13 mouse cellular contexts compared by ENCODE assay signal in the genomic region with DNA sequence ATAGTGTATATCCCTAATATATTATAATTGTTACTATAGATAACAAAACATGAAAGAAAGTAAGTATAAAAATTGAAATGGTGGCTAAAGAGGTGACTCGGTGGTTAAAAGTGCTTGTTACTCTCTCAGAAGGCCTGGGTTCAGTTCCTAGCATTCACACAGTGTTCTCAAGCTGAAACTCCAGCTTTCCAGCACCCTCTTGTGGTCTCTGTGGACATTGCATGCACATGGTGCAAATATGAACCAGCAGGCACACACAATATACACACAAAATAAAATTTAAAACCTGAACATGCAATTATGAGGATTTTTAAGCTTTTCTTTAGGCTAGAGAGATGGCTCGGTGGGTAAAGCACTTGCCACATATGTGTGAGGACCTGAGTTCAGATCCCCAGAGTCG. TPM values are rescaled to one million over a fixed set of nuclear protein-coding genes. Genes with fewer than 3 reads are reported as not detected.
A peak's percentile ranks its signal among the peaks of the same experiment; 100 is the strongest.
DNase-seq lines count a peak whose midpoint lies in the region; ATAC-seq and TF ChIP-seq lines count a peak whose summit lies in the region.
"Had no signal": no experiment of that assay in that cellular context is flagged by ENCODE, and none has a peak within 500 bp of the region (broad histone marks: within the 10 kb centered on the region; RNA-seq: fewer than 3 reads in every experiment).

No protein-coding gene starts in this region.

- peak; percentile 44 for TF ChIP-seq CTCF in kidney, adult 2 months (conservative IDR thresholded peaks at IDR 0.05; ENCODE audit: insufficient read depth, insufficient read length, low read depth, low read length)
- TF ChIP-seq CTCF in Patski (IDR thresholded peaks at IDR 0.05), result peak; percentile 36
- peak; percentile 54 for TF ChIP-seq CTCF in stomach, postnatal 0 days (IDR thresholded peaks at IDR 0.05; ENCODE audit: low read depth)

- TF ChIP-seq POLR2A in kidney, adult 2 months (IDR thresholded peaks at IDR 0.05; ENCODE audit: low read depth, low read length), result no peak

- in situ Hi-C loops in Patski (cut with MboI; ENCODE audit: low pct_unique_long_range_greater_than_20kb), result no loop called here

- H3K27ac ChIP-seq in kidney, adult 2 months (ENCODE audit: insufficient read depth, low read depth, low read length), result no peak overlapping the region
- H3K27ac ChIP-seq in stomach, postnatal 0 days (replicated peaks), result no peak overlapping the region
- H3K27ac ChIP-seq: hindbrain, embryonic 10.5 days had no signal

- peak; percentile 11 for DNase-seq in kidney, adult 2 months
- no peak for DNase-seq in kidney, postnatal 14 days
- peak; percentile 7 for DNase-seq in thymus, postnatal 14 days
- no peak for DNase-seq in thymus, postnatal 0 days (ENCODE audit: low spot score)
- DNase-seq in Patski (ENCODE audit: low read depth, low spot score), result no peak
- no peak for DNase-seq in stomach, postnatal 0 days (ENCODE audit: low spot score)
- DNase-seq: cerebellum, adult 9-10 months; lung, adult 2 months had no signal

- ATAC-seq in Patski, result no peak
- no peak for ATAC-seq in stomach, postnatal 0 days (ENCODE audit: low FRiP score, low TSS enrichment)
- no peak for ATAC-seq in inflammation-experienced regulatory T-cells, adult 6 months
- ATAC-seq in activated CD4-positive, CD25-positive, alpha-beta regulatory T cell, adult 4 months, result no peak

- H3K9ac ChIP-seq in stomach, postnatal 0 days (ENCODE audit: low read length), result no peak overlapping the region

- H3K4me1 ChIP-seq in kidney, adult 2 months (ENCODE audit: control insufficient read depth, insufficient read depth, low read length), result no peaks in the 10 kb centered on the region
- H3K4me1 ChIP-seq in stomach, postnatal 0 days (replicated peaks; ENCODE audit: control insufficient read depth, insufficient read depth), result no peaks in the 10 kb centered on the region
- H3K4me1 ChIP-seq: hindbrain, embryonic 10.5 days had no signal

- H3K27me3 ChIP-seq in kidney, adult 2 months (replicated peaks; ENCODE audit: control insufficient read depth, insufficient read depth, low read length), result no peaks in the 10 kb centered on the region
- H3K27me3 ChIP-seq in Patski, result no peaks in the 10 kb centered on the region
- no peaks in the 10 kb centered on the region for H3K27me3 ChIP-seq in stomach, postnatal 0 days (ENCODE audit: control insufficient read depth, insufficient read depth, low read length)

- no peaks in the 10 kb centered on the region for H3K36me3 ChIP-seq in kidney, adult 2 months (ENCODE audit: control insufficient read depth, insufficient read depth, low read length)
- H3K36me3 ChIP-seq in stomach, postnatal 0 days (ENCODE audit: control insufficient read depth, insufficient read depth, low read length), result no peaks in the 10 kb centered on the region
- H3K36me3 ChIP-seq: hindbrain, embryonic 10.5 days had no signal

- no peak overlapping the region for H3K4me2 ChIP-seq in stomach, postnatal 0 days (replicated peaks; ENCODE audit: low read depth)
- H3K4me2 ChIP-seq: heart, embryonic 11.5 days; midbrain, embryonic 11.5 days had no signal

- TF ChIP-seq EP300 in stomach, postnatal 0 days (optimal IDR thresholded peaks at IDR 0.05), result no peak

- no peak overlapping the region for H3K4me3 ChIP-seq in kidney, adult 2 months (ENCODE audit: insufficient read depth, low read depth, low read length)
- H3K4me3 ChIP-seq in stomach, postnatal 0 days (ENCODE audit: low read depth, low read length), result no peak overlapping the region
- H3K4me3 ChIP-seq: hindbrain, embryonic 10.5 days had no signal

- peaks cover 6% of the 10 kb centered on the region for H3K9me3 ChIP-seq in stomach, postnatal 0 days (ENCODE audit: control insufficient read depth, low read length)

- 92% methylated on average over 3 of the region's 3 CpGs for WGBS in kidney, adult 2 months
- 95% methylated on average over 3 of the region's 3 CpGs for WGBS in stomach, postnatal 0 days

- POLR2A ChIA-PET in Patski (lab: Charles Lee), result no interaction called here

- CTCF ChIA-PET in Patski (lab: Charles Lee), result no interaction called here

RNA-seq across cellular contexts. Expression of a gene that starts 24.5 kb away (rescaled TPM):
- polyA plus RNA-seq in kidney, adult 2 months (2012; rRNA removed), result 0.18 and 0.25 TPM in 2 replicates
- 0.18 and 0.48 TPM in 2 replicates for polyA plus RNA-seq in thymus, postnatal 0 days (2015; fragmentation: Nextera tagmentation; extraction: Ambion mirVana)
- polyA plus RNA-seq in Patski (2021), result 0.04 TPM
- 0.27 and 0.41 TPM in 2 replicates for polyA plus RNA-seq in stomach, postnatal 0 days (2015; fragmentation: Nextera tagmentation; extraction: Ambion mirVana)
- polyA plus RNA-seq in inflammation-experienced regulatory T-cells, adult 6 months (2017; shearing (Covaris generic)), result under 1 TPM in 2 of 3 experiments, not detected in 1; 0.28 to 0.38 TPM
- under 1 TPM in 1 of 2 experiments, not detected in 1; 0.32 TPM for polyA plus RNA-seq in activated CD4-positive, CD25-positive, alpha-beta regulatory T cell, adult 4 months (2017; shearing (Covaris generic))

Comparison
In these comparisons a context has a peak if more than half of its experiments do, and no peak if none do; other contexts are left out.
1. DNase-seq: peak in kidney, adult 2 months (single experiment) and thymus, postnatal 14 days (single experiment); none in kidney, postnatal 14 days (single experiment), thymus, postnatal 0 days (single experiment), Patski (single experiment) and stomach, postnatal 0 days (single experiment).
2. Peak in every context shown above with its lines, with median percentiles within 50 percentile points of each other: CTCF ChIP-seq.